Mouse (Mus musculus): Measurements from ENCODE around the gene Hoxd10. TPM values are rescaled to one million over a fixed set of nuclear protein-coding genes. Genes with fewer than 3 reads are reported as not detected.

Gene Hoxd10
- polyA plus RNA-seq, 2 experiments = 0.07 TPM; not detected in 1

- 18% methylated on average over 9 of the region's 9 CpGs for WGBS (ENCODE audit: insufficient replicate concordance)
- no peak overlapping the region for H3K27ac ChIP-seq
- H3K9me3 ChIP-seq (ENCODE audit: control insufficient read depth, low read length) = no peaks in the 10 kb centered on the region
- peaks cover 99% of the 10 kb centered on the region for H3K27me3 ChIP-seq (ENCODE audit: control insufficient read depth, insufficient read depth, low read length)
- no peak overlapping the region for H3K4me3 ChIP-seq (ENCODE audit: insufficient read depth in 1 of 2, low read depth in 2 of 2, low read length in 2 of 2)
- no peaks in the 10 kb centered on the region for H3K36me3 ChIP-seq (replicated peaks; ENCODE audit: control insufficient read depth, insufficient read depth, low read depth)
- ATAC-seq (ENCODE audit: insufficient read depth) (no peak), DNase-seq (ENCODE audit: low read depth in 3 of 3, low spot score in 3 of 3) (no peak)
- no peak overlapping the region for H3K9ac ChIP-seq (replicated peaks)
- H3K4me2 ChIP-seq (ENCODE audit: low read depth) = no peak overlapping the region
- no peaks in the 10 kb centered on the region for H3K4me1 ChIP-seq (replicated peaks; ENCODE audit: control insufficient read depth in 2 of 2, insufficient read depth in 2 of 2, low read length in 1 of 2)
- no peak for TF ChIP-seq CTCF (IDR thresholded peaks at IDR 0.05; ENCODE audit: low read depth)
- no peak for TF ChIP-seq EP300 (IDR thresholded peaks at IDR 0.05; ENCODE audit: low read depth)
Measured at GRCm38 (mm10) chr2:74731799-74732512, 40.2 kb downstream of the Hoxd10 start.

DNA sequence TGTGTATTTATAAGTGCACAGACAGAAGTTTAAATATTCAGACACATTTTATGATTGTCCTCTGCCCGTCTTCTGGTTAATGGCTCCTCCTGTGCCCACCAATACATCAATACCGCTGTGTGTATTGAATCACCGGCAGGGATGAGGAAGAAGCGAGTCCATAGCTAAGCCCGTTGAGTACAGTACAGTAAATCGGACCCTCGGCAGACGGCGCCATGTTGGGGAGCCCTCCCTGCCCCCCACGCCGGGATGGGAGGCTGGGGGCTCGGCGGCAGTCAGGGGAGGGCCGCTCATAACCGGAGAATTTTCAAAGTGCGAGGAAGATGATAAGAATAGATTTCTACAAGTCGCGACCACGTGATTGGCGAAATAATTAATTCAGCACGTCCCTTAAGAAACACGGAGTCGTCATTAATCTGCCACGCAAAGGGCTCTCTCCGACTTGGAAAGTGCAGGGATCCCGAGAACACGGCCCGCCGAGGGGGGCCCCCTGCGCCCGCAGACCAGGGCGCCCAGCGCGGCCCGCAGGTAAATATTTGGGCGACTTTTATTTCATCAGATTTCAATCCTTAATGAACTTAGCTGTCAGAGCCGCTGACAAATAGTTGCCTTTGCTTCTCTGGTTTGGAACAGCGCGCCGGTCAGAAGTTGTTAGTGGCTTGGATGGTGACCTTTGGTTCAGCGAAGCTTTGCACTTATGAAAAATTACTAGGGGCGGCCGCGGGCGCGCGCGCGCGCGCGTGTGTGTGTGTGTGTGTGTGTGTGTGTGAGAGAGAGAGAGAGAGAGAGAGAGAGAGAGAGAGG is 41.0 kb downstream of the Hoxd10 start:
- Histone ChIP-seq H3K4me1 (replicated peaks; ENCODE audit: control insufficient read depth in 2 of 2, insufficient read depth in 2 of 2, low read length in 1 of 2) (no peaks in the 10 kb centered on the region), H3K4me2 (ENCODE audit: low read depth) (no peak overlapping the region), H3K36me3 (replicated peaks; ENCODE audit: control insufficient read depth, insufficient read depth, low read depth) (no peaks in the 10 kb centered on the region), H3K27me3 (ENCODE audit: control insufficient read depth, insufficient read depth, low read length) (peaks cover 99% of the 10 kb centered on the region), H3K4me3 (ENCODE audit: insufficient read depth in 1 of 2, low read depth in 2 of 2, low read length in 2 of 2) (no peak overlapping the region), H3K9me3 (ENCODE audit: control insufficient read depth, low read length) (no peaks in the 10 kb centered on the region), H3K27ac (no peak overlapping the region), H3K9ac (replicated peaks) (no peak overlapping the region)
- DNase-seq (ENCODE audit: low read depth in 3 of 3, low spot score in 3 of 3) = no peak
- no peak for TF ChIP-seq CTCF (IDR thresholded peaks at IDR 0.05; ENCODE audit: low read depth)
- TF ChIP-seq EP300 (IDR thresholded peaks at IDR 0.05; ENCODE audit: low read depth) = no peak
- ATAC-seq (ENCODE audit: insufficient read depth) = no peak
- 2% methylated on average over 52 of the region's 52 CpGs for WGBS (ENCODE audit: insufficient replicate concordance)

- Histone ChIP-seq H3K36me3 (replicated peaks; ENCODE audit: control insufficient read depth, insufficient read depth, low read depth) (no peaks in the 10 kb centered on the region), H3K27ac (no peak overlapping the region), H3K9me3 (ENCODE audit: control insufficient read depth, low read length) (no peaks in the 10 kb centered on the region), H3K27me3 (ENCODE audit: control insufficient read depth, insufficient read depth, low read length) (peaks cover 99% of the 10 kb centered on the region), H3K9ac (replicated peaks) (no peak overlapping the region), H3K4me1 (replicated peaks; ENCODE audit: control insufficient read depth in 2 of 2, insufficient read depth in 2 of 2, low read length in 1 of 2) (no peaks in the 10 kb centered on the region), H3K4me3 (ENCODE audit: insufficient read depth in 1 of 2, low read depth in 2 of 2, low read length in 2 of 2) (no peak overlapping the region), H3K4me2 (ENCODE audit: low read depth) (no peak overlapping the region)
- DNase-seq (ENCODE audit: low read depth in 3 of 3, low spot score in 3 of 3) (no peak), ATAC-seq (ENCODE audit: insufficient read depth) (no peak)
- 1% methylated on average over 14 of the region's 16 CpGs for WGBS (ENCODE audit: insufficient replicate concordance)
- TF ChIP-seq CTCF (IDR thresholded peaks at IDR 0.05; ENCODE audit: low read depth) (no peak), EP300 (IDR thresholded peaks at IDR 0.05; ENCODE audit: low read depth) (no peak)
Measured at GRCm38 (mm10) chr2:74733317-74733661, 41.6 kb downstream of the Hoxd10 start.

DNA sequence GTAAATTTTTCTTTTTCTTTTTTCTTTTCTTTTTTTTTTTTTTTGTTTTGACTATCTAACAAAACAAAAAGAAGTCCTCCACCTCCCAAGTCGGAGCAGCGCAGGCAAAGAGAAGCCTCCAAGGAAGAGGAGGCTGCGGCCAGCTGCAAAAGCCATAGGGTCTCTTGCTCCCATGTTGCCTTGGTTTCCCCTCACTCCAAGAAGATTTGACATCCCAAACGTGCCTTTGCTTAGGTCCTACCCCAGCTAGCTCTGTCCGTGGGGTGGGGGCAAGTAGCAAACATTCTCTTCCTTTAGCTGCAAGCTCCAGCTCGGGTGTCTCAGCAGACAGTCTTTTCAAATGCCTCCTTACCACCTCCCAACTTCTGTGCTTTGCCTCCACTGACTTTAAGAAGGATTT is 42.0 kb downstream of the Hoxd10 start:
- ATAC-seq (ENCODE audit: insufficient read depth) (no peak), DNase-seq (ENCODE audit: low read depth in 3 of 3, low spot score in 3 of 3) (no peak)
- 2% methylated on average over 6 of the region's 6 CpGs for WGBS (ENCODE audit: insufficient replicate concordance)
- H3K9ac ChIP-seq (replicated peaks) = no peak overlapping the region
- peaks cover 99% of the 10 kb centered on the region for H3K27me3 ChIP-seq (ENCODE audit: control insufficient read depth, insufficient read depth, low read length)
- H3K9me3 ChIP-seq (ENCODE audit: control insufficient read depth, low read length) = no peaks in the 10 kb centered on the region
- H3K4me3 ChIP-seq (ENCODE audit: insufficient read depth in 1 of 2, low read depth in 2 of 2, low read length in 2 of 2) = no peak overlapping the region
- H3K4me1 ChIP-seq (replicated peaks; ENCODE audit: control insufficient read depth in 2 of 2, insufficient read depth in 2 of 2, low read length in 1 of 2) = no peaks in the 10 kb centered on the region
- no peaks in the 10 kb centered on the region for H3K36me3 ChIP-seq (replicated peaks; ENCODE audit: control insufficient read depth, insufficient read depth, low read depth)
- TF ChIP-seq CTCF (IDR thresholded peaks at IDR 0.05; ENCODE audit: low read depth) = no peak
- H3K4me2 ChIP-seq (ENCODE audit: low read depth) = no peak overlapping the region
- no peak overlapping the region for H3K27ac ChIP-seq

DNA sequence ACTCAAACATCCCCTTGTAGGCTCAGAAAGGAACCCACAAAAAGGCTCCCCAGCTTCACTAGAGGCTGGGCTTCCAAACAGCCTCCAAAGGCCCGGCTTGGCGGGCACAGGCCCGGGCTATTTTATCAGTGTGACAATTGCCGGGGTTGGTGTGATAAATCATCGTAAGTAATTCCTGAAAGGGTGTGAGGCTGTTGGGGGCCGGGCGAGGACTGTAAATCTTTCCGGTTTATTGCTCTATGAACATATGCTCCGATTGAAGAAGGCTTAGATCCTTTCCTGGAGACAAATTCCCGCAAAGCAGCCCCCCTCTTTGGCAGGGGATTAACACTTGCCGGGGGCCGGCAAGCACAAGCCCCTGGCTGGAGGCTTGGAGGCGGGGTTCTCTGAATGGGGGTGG is 42.7 kb downstream of the Hoxd10 start:
- Histone ChIP-seq H3K27ac (no peak overlapping the region), H3K4me1 (replicated peaks; ENCODE audit: control insufficient read depth in 2 of 2, insufficient read depth in 2 of 2, low read length in 1 of 2) (no peaks in the 10 kb centered on the region), H3K9ac (replicated peaks) (no peak overlapping the region), H3K4me3 (ENCODE audit: insufficient read depth in 1 of 2, low read depth in 2 of 2, low read length in 2 of 2) (no peak overlapping the region), H3K9me3 (ENCODE audit: control insufficient read depth, low read length) (no peaks in the 10 kb centered on the region), H3K4me2 (ENCODE audit: low read depth) (no peak overlapping the region), H3K27me3 (ENCODE audit: control insufficient read depth, insufficient read depth, low read length) (peaks cover 99% of the 10 kb centered on the region), H3K36me3 (replicated peaks; ENCODE audit: control insufficient read depth, insufficient read depth, low read depth) (no peaks in the 10 kb centered on the region)
- ATAC-seq (ENCODE audit: insufficient read depth) (no peak), DNase-seq (ENCODE audit: low read depth in 3 of 3, low spot score in 3 of 3) (no peak)
- WGBS (ENCODE audit: insufficient replicate concordance) = 5% methylated on average over 13 of the region's 13 CpGs
- TF ChIP-seq CTCF (IDR thresholded peaks at IDR 0.05; ENCODE audit: low read depth) (no peak), EP300 (IDR thresholded peaks at IDR 0.05; ENCODE audit: low read depth) (no peak)

All from liver, embryonic 14.5 days (tissue).